Mouse (Mus musculus) mature B cell (primary cell): Measurements from ENCODE around the gene Olfr1154.

Experiments
- in situ Hi-C: fragments of 300-500 bp; cut with MboI; formaldehyde crosslinking; loops from 2 replicates; pipeline ENCODE4 v1.14.3; 2019

Gene Olfr1154

DNA sequence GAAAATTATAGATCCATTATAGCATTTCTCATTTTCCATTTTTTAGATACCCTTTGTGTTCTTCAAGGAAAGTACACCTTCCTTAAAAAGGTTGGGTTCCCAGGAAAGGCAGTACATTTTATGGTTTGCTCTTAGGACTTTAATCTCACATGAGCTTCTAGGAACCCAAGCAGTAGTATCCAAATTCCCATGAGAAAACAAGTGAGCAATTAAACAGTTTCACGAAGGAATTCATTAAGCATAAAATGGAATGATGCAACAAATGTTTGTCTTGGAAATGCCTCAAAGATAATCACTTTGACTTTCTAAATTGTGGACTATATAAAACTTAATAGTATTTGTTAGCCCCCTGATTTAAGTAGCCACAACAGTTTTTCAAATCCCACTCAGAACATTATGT, at the start of gene Olfr1154:
Olfr1154 (minus strand) TSS at position 101 of the 400 bp plus-strand sequence.
- in situ Hi-C loops = no loop called here

DNA sequence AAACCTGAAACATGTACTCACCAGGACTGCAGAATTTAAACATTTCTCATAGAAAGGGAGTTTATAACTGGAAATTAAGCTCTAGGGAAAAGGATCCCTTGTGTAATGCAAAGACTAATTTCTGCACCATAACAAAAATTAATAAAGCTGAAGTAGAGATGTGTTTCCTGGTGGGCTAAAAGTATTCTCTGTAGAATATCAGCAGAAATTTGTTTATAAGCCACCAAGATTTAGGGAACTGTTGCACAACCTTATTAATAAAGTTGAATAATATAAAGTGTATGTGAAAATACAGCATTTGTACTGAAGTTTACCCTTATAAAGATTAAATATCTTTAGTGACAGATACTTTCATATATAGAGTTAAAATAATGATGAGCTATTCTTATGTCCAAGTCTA, 48.0 kb upstream of the Olfr1154 start, which contains the start of gene Olfr1156:
Olfr1156 (minus strand) TSS at position 101 of the 400 bp plus-strand sequence.
- in situ Hi-C loops = no loop called here

DNA sequence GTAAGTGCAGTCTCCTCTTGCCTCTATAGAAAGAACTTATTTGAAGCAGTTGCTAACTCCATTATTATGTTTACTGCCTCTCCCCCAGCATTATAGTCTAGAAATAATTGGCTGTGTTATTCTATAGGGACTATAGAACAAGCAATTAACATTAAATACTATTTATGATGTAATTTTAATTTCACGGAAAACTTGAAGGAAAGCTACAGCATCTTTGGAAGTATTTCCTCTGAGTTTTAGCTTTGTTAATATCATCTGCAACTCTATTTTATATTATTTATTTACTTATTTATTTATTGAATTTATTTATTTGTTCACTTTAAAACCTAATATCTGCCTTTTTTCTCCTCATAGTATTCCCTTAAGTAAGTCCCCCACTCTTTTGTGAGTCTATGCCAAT, 40.1 kb upstream of the Olfr1154 start, which contains the start of gene Olfr1155:
Olfr1155 (minus strand) TSS at position 101 of the 400 bp plus-strand sequence.
- in situ Hi-C loops = no loop called here

DNA sequence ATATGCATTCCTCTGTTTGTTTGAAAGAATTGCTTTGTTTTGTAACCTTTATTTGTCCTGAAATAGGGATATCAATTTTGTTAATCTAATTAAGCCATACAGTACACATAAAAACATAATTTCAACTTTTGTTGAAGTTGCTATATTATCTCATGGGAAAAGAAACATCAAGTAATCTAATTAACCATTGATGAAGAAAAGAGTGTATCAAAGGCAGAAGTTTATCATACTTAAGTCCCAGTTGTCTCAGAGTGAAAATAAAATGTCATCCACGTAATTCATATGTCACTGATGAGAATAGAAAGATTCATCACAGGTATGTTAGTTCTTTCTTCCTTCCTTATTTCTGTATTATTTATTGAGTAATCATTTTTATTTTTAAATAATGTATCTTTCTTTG, 10.3 kb downstream of the Olfr1154 start, which contains the start of gene Olfr1153:
Olfr1153 (plus strand) TSS at position 301 of the 400 bp plus-strand sequence.
- in situ Hi-C loops = no loop called here

DNA sequence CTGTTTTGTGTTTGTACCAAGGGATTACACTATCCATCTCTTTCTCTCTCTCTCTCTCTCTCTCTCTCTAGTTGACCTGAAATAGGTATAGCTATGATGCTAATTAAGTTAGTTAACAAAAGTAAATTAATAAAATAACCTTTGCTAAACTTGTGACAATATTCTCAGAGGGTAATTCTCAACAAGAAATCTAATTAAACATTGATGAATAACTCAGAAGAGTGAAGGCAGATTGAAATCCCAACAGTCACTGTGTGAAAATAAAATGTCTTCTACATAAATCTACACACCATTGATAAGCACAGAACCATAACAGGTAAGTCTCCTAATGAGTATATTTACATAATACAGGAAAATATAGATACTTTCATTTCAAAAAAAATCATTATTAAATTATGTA, 38.8 kb downstream of the Olfr1154 start, which contains the start of gene Olfr1152:
Olfr1152 (plus strand) TSS at position 301 of the 400 bp plus-strand sequence.
- in situ Hi-C loops = no loop called here

DNA sequence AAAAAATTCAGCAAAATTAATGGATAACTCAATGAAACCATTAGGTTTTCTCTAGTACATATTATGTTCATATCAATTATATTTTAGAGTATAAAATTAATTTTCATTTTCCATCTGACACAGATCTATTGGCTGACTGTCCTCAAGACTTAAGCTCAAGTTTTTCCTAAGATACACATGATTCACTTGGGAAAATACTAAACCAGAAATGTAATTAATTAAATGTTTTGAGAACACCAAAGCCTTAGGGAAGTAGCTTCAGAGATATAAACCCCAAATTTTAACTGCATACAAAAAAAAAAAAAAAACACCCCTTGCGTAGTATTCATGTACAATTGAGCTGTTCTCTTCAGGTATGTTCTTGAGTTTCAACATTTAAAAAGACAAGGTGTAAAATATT, 49.4 kb downstream of the Olfr1154 start, which contains the start of gene Olfr1151:
Olfr1151 (plus strand) TSS at position 301 of the 400 bp plus-strand sequence.
- in situ Hi-C loops = no loop called here
